Mouse (Mus musculus) kidney, embryonic 15.5 days (tissue): Measurements from ENCODE around the gene Ccdc6. TPM values are rescaled to one million over a fixed set of nuclear protein-coding genes. Genes with fewer than 3 reads are reported as not detected.

ENCODE experiments used
- ATAC-seq: fragments of 200-750 bp; cut with Nextera tagmentation; replicated peaks from 2 replicates; pipeline ENCODE4 v1.8.0; 2017; ENCODE audit warnings: moderate TSS enrichment; ENCODE audit not compliant: low FRiP score
- H3K27ac ChIP-seq: fragments of 300-500 bp; sonication (generic); 2 replicates; pipeline ENCODE4 v1.5.1; 2015; ENCODE audit warnings: mild to moderate bottlenecking, inconsistent platforms
- H3K27me3 ChIP-seq: fragments of 300-500 bp; sonication (generic); 2 replicates; pipeline ENCODE4 v1.6.1; 2015; ENCODE audit warnings: inconsistent platforms
- H3K36me3 ChIP-seq: fragments of 300-500 bp; sonication (generic); 2 replicates; pipeline ENCODE4 v1.6.1; 2015; ENCODE audit warnings: inconsistent platforms
- H3K4me1 ChIP-seq: fragments of 300-500 bp; sonication (generic); 2 replicates; pipeline ENCODE4 v1.6.1; 2015; ENCODE audit warnings: inconsistent platforms
- H3K4me2 ChIP-seq: fragments of 300-500 bp; sonication (generic); 2 replicates; pipeline ENCODE4 v1.6.1; 2015; ENCODE audit warnings: moderate library complexity, mild to moderate bottlenecking, inconsistent platforms
- H3K4me3 ChIP-seq: fragments of 300-500 bp; sonication (generic); replicated peaks from 2 replicates; pipeline ENCODE4 v1.5.1; 2015; ENCODE audit warnings: mild to moderate bottlenecking, inconsistent platforms
- H3K9ac ChIP-seq: fragments of 300-500 bp; sonication (generic); 2 replicates; pipeline ENCODE4 v1.6.1; 2015; ENCODE audit warnings: mild to moderate bottlenecking, inconsistent platforms
- H3K9me3 ChIP-seq: fragments of 300-500 bp; sonication (generic); replicated peaks from 2 replicates; pipeline ENCODE4 v1.6.1; 2016; ENCODE audit warnings: inconsistent platforms
- WGBS: fragments of 180-500 bp; shearing (Covaris S2); methylation state at CpG from one replicate; pipeline ENCODE4 v1.1.7; 2015; ENCODE audit warnings: mixed read lengths; 5-methylcytosine and 5-hydroxymethylcytosine counted together
- polyA plus RNA-seq: library from polyadenylated mRNA; unstranded; fragments of >200 nt; fragmentation: Nextera tagmentation; extraction: Ambion mirVana; gene quantifications from 2 replicates; pipeline ENCODE4 v1.2.1, GENCODE M21; 2015

The Ccdc6 gene
- polyA plus RNA-seq, 1 experiment from 2014 or later: 22.9 TPM

- WGBS: 24% methylated on average over 13 of the region's 13 CpGs
- ATAC-seq: peak; percentile 1
- H3K4me2 ChIP-seq: peak overlapping the region; percentile 84
- H3K9ac ChIP-seq: peak overlapping the region; percentile 50; the same call in 1 of the 2 replicates
- H3K9me3 ChIP-seq: no peaks in the 10 kb centered on the region
- H3K27ac ChIP-seq: peak overlapping the region; percentile 95
- H3K36me3 ChIP-seq: peaks cover 4% of the 10 kb centered on the region; the same call in 1 of the 2 replicates
- H3K4me1 ChIP-seq: peaks cover 37% of the 10 kb centered on the region
- H3K4me3 ChIP-seq: peak overlapping the region; percentile 98
- H3K27me3 ChIP-seq: no peaks in the 10 kb centered on the region
Measured at GRCm38 (mm10) chr10:70095506-70096270, 1.2 kb upstream of the Ccdc6 start.

DNA sequence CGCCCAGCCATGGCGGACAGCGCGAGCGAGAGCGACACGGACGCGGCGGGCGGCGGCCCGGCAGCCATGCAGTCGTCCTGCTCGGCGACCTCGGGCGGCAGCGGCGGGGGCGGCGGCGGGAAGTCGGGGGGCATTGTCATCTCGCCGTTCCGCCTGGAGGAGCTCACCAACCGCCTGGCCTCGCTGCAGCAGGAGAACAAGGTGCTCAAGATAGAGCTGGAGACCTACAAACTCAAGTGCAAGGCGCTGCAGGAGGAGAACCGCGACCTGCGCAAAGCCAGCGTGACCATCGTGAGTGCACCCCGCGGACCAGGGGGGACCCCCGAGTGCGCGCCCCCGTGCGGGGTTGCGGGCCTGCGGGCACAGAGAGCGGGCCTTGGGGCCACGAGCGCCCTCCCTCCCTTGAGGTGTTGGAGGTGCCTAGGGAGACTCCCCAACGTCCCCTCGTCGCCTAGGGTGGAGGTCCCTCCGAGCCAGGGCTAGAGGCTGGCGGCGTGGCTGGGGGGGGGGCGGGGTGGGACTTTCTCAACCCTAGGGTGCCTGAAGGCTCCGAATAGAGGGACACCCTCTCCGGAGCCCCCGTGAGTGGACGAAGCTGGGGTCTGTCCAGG lies 475 bp downstream of the Ccdc6 start:
- WGBS: under 1% methylated on average over 56 of the region's 58 CpGs
- ATAC-seq: peak; percentile 9
- Histone ChIP-seq H3K36me3 (peaks cover 21% of the 10 kb centered on the region), H3K9ac (peak overlapping the region; percentile 93), H3K27ac (peak overlapping the region; percentile 95), H3K4me1 (peaks cover 37% of the 10 kb centered on the region), H3K27me3 (no peaks in the 10 kb centered on the region), H3K4me2 (peak overlapping the region; percentile 84), H3K9me3 (0 out of 2 replicates have a peak, but pooled peaks cover 4% of the 10 kb centered on the region), H3K4me3 (peak overlapping the region; percentile 98)

GRCm38 (mm10) chr10:70097911-70098569 lies 1.1 kb downstream of the Ccdc6 start:
- Histone ChIP-seq H3K27ac (peak overlapping the region; percentile 95), H3K27me3 (no peaks in the 10 kb centered on the region), H3K9ac (peak overlapping the region; percentile 93), H3K4me3 (peak overlapping the region; percentile 98), H3K36me3 (peaks cover 26% of the 10 kb centered on the region), H3K4me1 (peaks cover 37% of the 10 kb centered on the region), H3K4me2 (peak overlapping the region; percentile 84), H3K9me3 (0 out of 2 replicates have a peak, but pooled peaks cover 4% of the 10 kb centered on the region)
- ATAC-seq: peak; percentile 40
- under 1% methylated on average over 29 of the region's 29 CpGs for WGBS

DNA sequence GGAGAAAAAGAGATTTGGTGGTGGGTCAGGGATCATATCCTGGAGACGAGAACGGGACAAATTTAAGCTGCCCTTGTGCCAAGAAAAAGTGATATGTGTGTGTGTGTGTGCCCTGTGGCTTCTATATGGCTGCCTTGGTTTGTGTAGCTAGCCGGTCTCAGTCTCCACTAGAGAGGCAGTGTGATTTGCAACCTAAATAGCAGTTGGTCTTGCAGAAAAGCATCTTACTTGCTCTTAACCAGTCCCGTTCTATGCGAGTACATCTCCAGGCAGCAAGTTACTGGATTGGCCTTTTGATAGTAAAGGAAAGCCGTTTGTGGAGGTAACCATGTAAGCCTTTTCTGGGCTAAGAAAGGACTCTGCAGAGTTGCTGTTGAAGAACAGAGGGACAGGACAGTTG lies 1.7 kb downstream of the Ccdc6 start:
- Histone ChIP-seq H3K9ac (peak overlapping the region; percentile 93), H3K36me3 (peaks cover 32% of the 10 kb centered on the region), H3K4me1 (peaks cover 37% of the 10 kb centered on the region), H3K4me2 (peak overlapping the region; percentile 84), H3K4me3 (peak overlapping the region; percentile 98), H3K27ac (peak overlapping the region; percentile 95), H3K9me3 (0 out of 2 replicates have a peak, but pooled peaks cover 4% of the 10 kb centered on the region), H3K27me3 (no peaks in the 10 kb centered on the region)
- 5% methylated on average over 6 of the region's 6 CpGs for WGBS
- no peak for ATAC-seq

DNA sequence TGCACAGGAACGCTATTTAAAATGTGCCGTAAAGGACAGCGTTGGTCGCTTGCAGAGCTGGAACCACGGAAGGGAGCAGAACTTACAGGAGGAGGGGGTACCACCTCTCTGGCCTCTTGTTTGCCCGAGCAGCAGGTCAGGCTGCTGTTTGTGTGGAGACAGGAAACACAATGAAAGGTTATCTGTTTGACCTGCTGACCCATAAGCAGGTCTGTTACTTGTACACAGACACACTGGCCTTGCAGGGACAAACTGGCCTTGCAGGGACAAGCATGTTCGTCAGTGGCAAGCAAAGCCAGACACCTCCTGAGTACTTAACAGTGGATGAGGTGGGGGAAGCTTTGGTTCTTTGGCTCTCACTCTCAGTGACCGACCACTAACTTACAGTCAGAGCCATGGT lies 2.1 kb downstream of the Ccdc6 start:
- Histone ChIP-seq H3K27me3 (no peaks in the 10 kb centered on the region), H3K4me1 (peaks cover 37% of the 10 kb centered on the region), H3K27ac (no peak overlapping the region), H3K36me3 (peaks cover 35% of the 10 kb centered on the region), H3K9me3 (0 out of 2 replicates have a peak, but pooled peaks cover 4% of the 10 kb centered on the region), H3K9ac (peak overlapping the region; percentile 93), H3K4me2 (peak overlapping the region; percentile 84), H3K4me3 (peak overlapping the region; percentile 98)
- 14% methylated on average over 8 of the region's 8 CpGs for WGBS
- no peak for ATAC-seq

- no peak overlapping the region for H3K27ac ChIP-seq
- no peak overlapping the region for H3K9ac ChIP-seq
- no peak for ATAC-seq
- H3K4me1 ChIP-seq: peaks cover 41% of the 10 kb centered on the region
- 0 out of 2 replicates have a peak, but pooled peaks cover 4% of the 10 kb centered on the region for H3K9me3 ChIP-seq
- H3K4me2 ChIP-seq: no peak overlapping the region
- H3K4me3 ChIP-seq: no peak overlapping the region
- peaks cover 46% of the 10 kb centered on the region for H3K36me3 ChIP-seq
- no peaks in the 10 kb centered on the region for H3K27me3 ChIP-seq
- 96% methylated on average over 4 of the region's 4 CpGs for WGBS
Measured at GRCm38 (mm10) chr10:70102086-70102485, 5.2 kb downstream of the Ccdc6 start.

DNA sequence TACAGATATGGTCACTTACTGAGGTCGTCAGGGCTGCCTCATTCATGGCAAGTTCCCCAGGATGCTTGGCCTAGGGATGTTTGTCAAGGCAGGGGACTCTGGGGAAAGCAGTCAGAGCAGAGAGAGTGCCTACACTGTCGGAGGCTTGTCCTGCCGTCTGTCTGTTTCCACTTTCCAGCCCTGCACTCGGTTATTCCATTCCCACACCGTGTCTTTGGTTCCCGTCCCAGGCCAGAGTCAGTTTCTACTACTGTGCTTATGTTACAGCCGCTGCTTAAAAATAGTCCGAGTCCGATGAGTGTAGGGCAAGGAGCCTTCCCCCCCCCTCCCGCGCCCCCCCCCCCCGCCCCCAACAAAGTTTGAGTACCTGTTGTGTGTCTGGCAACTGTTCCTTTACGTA lies 11.1 kb downstream of the Ccdc6 start:
- ATAC-seq: no peak
- Histone ChIP-seq H3K4me1 (peaks cover 52% of the 10 kb centered on the region), H3K9me3 (no peaks in the 10 kb centered on the region), H3K4me2 (no peak overlapping the region), H3K4me3 (no peak overlapping the region), H3K27me3 (no peaks in the 10 kb centered on the region), H3K27ac (no peak overlapping the region), H3K9ac (no peak overlapping the region), H3K36me3 (peaks cover 26% of the 10 kb centered on the region)
- WGBS: 66% methylated on average over 13 of the region's 13 CpGs

DNA sequence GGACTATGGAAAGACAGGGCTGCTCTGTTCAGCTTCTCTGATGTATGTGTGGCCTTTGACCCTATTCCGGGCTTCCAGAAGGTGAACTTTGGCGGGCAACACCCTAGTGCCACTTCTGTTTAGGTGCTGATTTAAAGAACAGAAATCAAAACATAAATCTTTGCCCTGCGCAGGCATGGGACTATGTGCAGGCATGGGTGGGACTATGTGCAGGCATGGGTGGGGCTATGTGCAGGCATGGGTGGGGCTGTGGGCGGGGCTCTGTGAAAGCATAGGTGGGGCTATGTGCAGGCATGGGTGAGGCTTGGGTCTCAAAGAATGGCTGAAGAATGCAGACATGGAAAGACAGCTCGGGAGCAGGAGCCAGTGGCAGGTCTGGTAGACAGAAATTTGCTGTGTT lies 13.1 kb downstream of the Ccdc6 start:
- H3K4me2 ChIP-seq: no peak overlapping the region
- H3K9me3 ChIP-seq: no peaks in the 10 kb centered on the region
- H3K36me3 ChIP-seq: peaks cover 12% of the 10 kb centered on the region
- no peak overlapping the region for H3K9ac ChIP-seq
- peaks cover 42% of the 10 kb centered on the region for H3K4me1 ChIP-seq
- H3K4me3 ChIP-seq: no peak overlapping the region
- WGBS: 38% methylated on average over 5 of the region's 5 CpGs
- H3K27me3 ChIP-seq: no peaks in the 10 kb centered on the region
- peak; percentile 87; the same call in 1 of the 2 replicates for ATAC-seq
- H3K27ac ChIP-seq: 0 out of 2 replicates have a peak overlapping the region, but pooled peaks have one; percentile 18

- H3K27me3 ChIP-seq: no peaks in the 10 kb centered on the region
- no peak for ATAC-seq
- no peak overlapping the region for H3K4me2 ChIP-seq
- no peak overlapping the region for H3K9ac ChIP-seq
- no peak overlapping the region for H3K4me3 ChIP-seq
- H3K27ac ChIP-seq: no peak overlapping the region
- H3K4me1 ChIP-seq: peaks cover 36% of the 10 kb centered on the region
- H3K9me3 ChIP-seq: no peaks in the 10 kb centered on the region
- peaks cover 7% of the 10 kb centered on the region for H3K36me3 ChIP-seq
- WGBS: 82% methylated on average over 7 of the region's 7 CpGs
Measured at GRCm38 (mm10) chr10:70110815-70111214, 13.9 kb downstream of the Ccdc6 start.

- H3K4me1 ChIP-seq: peaks cover 33% of the 10 kb centered on the region
- H3K27ac ChIP-seq: no peak overlapping the region
- H3K9ac ChIP-seq: no peak overlapping the region
- WGBS: 91% methylated on average over 6 of the region's 6 CpGs
- no peaks in the 10 kb centered on the region for H3K9me3 ChIP-seq
- H3K27me3 ChIP-seq: no peaks in the 10 kb centered on the region
- ATAC-seq: no peak
- H3K4me3 ChIP-seq: no peak overlapping the region
- H3K36me3 ChIP-seq: peaks cover 7% of the 10 kb centered on the region
- H3K4me2 ChIP-seq: no peak overlapping the region
Measured at GRCm38 (mm10) chr10:70111643-70112042, 14.7 kb downstream of the Ccdc6 start.

DNA sequence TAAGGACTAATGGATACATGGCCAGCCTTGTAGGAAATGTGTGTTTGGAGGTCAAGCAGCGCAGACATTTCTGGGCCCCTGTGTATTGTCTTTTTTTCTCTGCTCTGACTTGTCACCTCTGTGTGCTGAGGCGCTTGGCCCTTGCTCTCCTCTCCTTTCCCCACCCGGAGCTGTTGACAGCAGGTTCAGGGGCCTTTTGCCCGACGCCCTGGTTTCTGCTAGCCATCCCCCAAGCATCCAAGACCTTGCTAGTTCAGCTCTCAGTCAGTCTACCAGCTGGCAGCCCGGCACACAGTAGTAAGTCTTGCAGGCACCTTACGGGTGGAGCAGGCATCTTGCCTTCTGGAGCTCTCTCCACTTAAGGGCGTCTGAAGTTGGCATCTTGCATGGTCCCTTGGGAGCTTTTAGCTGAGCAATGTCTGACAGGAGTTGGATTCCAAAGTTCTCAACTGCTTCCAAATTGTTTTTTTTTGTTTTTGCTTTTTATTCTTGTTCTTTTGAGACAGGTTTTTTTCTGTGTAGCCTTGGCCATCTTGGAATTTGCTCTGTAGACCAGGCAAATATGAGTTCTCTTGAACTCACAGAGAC lies 17.2 kb downstream of the Ccdc6 start:
- Histone ChIP-seq H3K4me3 (no peak overlapping the region), H3K4me2 (no peak overlapping the region), H3K36me3 (peaks cover 7% of the 10 kb centered on the region), H3K9me3 (no peaks in the 10 kb centered on the region), H3K4me1 (peaks cover 27% of the 10 kb centered on the region), H3K9ac (no peak overlapping the region), H3K27ac (no peak overlapping the region), H3K27me3 (no peaks in the 10 kb centered on the region)
- ATAC-seq: no peak
- WGBS: 93% methylated on average over 8 of the region's 8 CpGs
